Mouse (Mus musculus): Measurements from ENCODE around the gene Them7.

DNA sequence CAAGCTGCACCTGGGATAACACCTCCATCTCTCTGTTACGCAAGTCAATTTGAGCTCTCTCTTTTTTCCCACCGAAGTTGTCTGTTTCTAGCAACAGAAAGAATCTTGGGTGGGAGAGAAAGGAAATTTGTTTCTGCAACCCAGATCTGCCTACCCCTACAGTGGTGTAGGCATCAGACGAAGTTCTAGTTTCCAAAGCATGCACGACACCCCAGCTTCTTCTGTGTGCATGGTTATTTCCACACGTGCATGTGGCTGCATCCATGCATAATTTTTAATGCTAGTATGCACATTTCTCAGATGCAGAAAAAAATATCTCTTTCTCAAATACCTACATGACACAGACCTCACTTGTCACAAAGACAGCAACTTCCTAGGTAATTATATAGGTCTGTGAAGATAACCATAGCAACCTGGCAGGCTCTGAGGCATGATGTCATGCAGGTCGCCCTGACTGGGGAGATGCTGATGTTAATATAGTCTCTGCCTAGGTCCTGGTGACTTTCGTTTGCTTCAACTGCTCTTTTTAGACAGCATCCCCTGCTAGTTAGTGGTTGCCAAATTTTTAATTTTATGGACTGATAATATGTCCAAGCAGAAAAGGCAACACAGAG, 192.0 kb downstream of the Them7 start:
- TF ChIP-seq MYOG (IDR thresholded peaks at IDR 0.05; ENCODE audit: control insufficient read depth, extremely low read depth, insufficient read length) (no peak), CTCF (IDR thresholded peaks at IDR 0.05; ENCODE audit: control insufficient read depth, insufficient read depth, insufficient read length) (no peak), USF1 (IDR thresholded peaks at IDR 0.05; ENCODE audit: low read depth) (no peak), MAX (IDR thresholded peaks at IDR 0.05) (no peak), CEBPB (IDR thresholded peaks at IDR 0.05; ENCODE audit: low read depth) (no peak), FOSL1 (IDR thresholded peaks at IDR 0.05; ENCODE audit: insufficient read depth, low read length, poor library complexity, severe bottlenecking) (no peak), MYOD1 (IDR thresholded peaks at IDR 0.05; ENCODE audit: control insufficient read depth, insufficient read length, low read depth) (no peak)

Measured in C2C12 (cell line).